In genomic region chr12:72408954-72409353, GRCm38 (mm10) we compare ENCODE assay signal across 8 mouse cellular contexts. TPM values are rescaled to one million over a fixed set of nuclear protein-coding genes. Genes with fewer than 3 reads are reported as not detected.
DNase-seq lines count a peak whose midpoint lies in the region; ATAC-seq lines count a peak whose summit lies in the region.

Gene Rtn1, minus strand, starts transcription at chr12:72409054.

- H3K4me1 ChIP-seq in heart, embryonic 12.5 days (replicated peaks): peaks cover 15% of the 10 kb centered on the region
- H3K4me1 ChIP-seq in forebrain, embryonic 16.5 days (replicated peaks; ENCODE audit: control insufficient read depth, insufficient read depth, low read length): peaks cover 20% of the 10 kb centered on the region
- 0 out of 2 replicates have a peak, but pooled peaks cover 7% of the 10 kb centered on the region for H3K4me1 ChIP-seq in limb, embryonic 11.5 days (ENCODE audit: control insufficient read depth, insufficient read depth, low read length)
- H3K4me1 ChIP-seq in stomach, embryonic 16.5 days (ENCODE audit: control insufficient read depth, insufficient read depth, low read length): peaks cover 10% of the 10 kb centered on the region

- H3K27me3 ChIP-seq in heart, embryonic 12.5 days (replicated peaks): peaks cover 22% of the 10 kb centered on the region
- no peaks in the 10 kb centered on the region for H3K27me3 ChIP-seq in forebrain, embryonic 16.5 days (replicated peaks; ENCODE audit: control insufficient read depth, insufficient read depth, low read length)
- peaks cover 26% of the 10 kb centered on the region for H3K27me3 ChIP-seq in limb, embryonic 11.5 days (ENCODE audit: control insufficient read depth, insufficient read depth, low read length)
- peaks cover 31% of the 10 kb centered on the region for H3K27me3 ChIP-seq in stomach, embryonic 16.5 days (ENCODE audit: control insufficient read depth, insufficient read depth, low read length)

- 27% methylated on average over 6 of the region's 6 CpGs for WGBS in heart, embryonic 12.5 days
- WGBS in forebrain, embryonic 16.5 days: 21% methylated on average over 6 of the region's 6 CpGs
- 29% methylated on average over 6 of the region's 6 CpGs for WGBS in limb, embryonic 11.5 days
- 40% methylated on average over 6 of the region's 6 CpGs for WGBS in stomach, embryonic 16.5 days

- H3K27ac ChIP-seq in heart, embryonic 12.5 days (ENCODE audit: poor library complexity, severe bottlenecking): no peak within 1 kb of the TSS
- H3K27ac ChIP-seq in forebrain, embryonic 16.5 days (ENCODE audit: low read length): peak within 1 kb of the TSS; percentile 70
- H3K27ac ChIP-seq in limb, embryonic 11.5 days (replicated peaks; ENCODE audit: low read depth, low read length): no peak within 1 kb of the TSS
- no peak within 1 kb of the TSS for H3K27ac ChIP-seq in stomach, embryonic 16.5 days (ENCODE audit: low read length)

- no peaks in the 10 kb centered on the region for H3K9me3 ChIP-seq in heart, embryonic 12.5 days (replicated peaks)
- no peaks in the 10 kb centered on the region for H3K9me3 ChIP-seq in forebrain, embryonic 16.5 days (ENCODE audit: control insufficient read depth, low read length)
- no peaks in the 10 kb centered on the region for H3K9me3 ChIP-seq in limb, embryonic 11.5 days (ENCODE audit: control insufficient read depth, low read length)
- no peaks in the 10 kb centered on the region for H3K9me3 ChIP-seq in stomach, embryonic 16.5 days (replicated peaks; ENCODE audit: control insufficient read depth, low read length)

- H3K9ac ChIP-seq in heart, embryonic 12.5 days: peak within 1 kb of the TSS; percentile 69
- peak within 1 kb of the TSS; percentile 92 for H3K9ac ChIP-seq in forebrain, embryonic 16.5 days (replicated peaks; ENCODE audit: low read depth, low read length)
- peak within 1 kb of the TSS; percentile 49 for H3K9ac ChIP-seq in limb, embryonic 11.5 days (ENCODE audit: low read length)
- H3K9ac ChIP-seq in stomach, embryonic 16.5 days (ENCODE audit: low read length): peak within 1 kb of the TSS; percentile 65

- intact Hi-C loops in heart, postnatal 14 days (cut with DNase I): no loop called here

- ATAC-seq in heart, embryonic 12.5 days (ENCODE audit: insufficient number of reproducible peaks, low FRiP score): no peak
- no peak for ATAC-seq in forebrain, embryonic 16.5 days
- no peak for ATAC-seq in limb, embryonic 11.5 days (ENCODE audit: insufficient number of reproducible peaks, low FRiP score, low TSS enrichment, low read depth)
- ATAC-seq in stomach, embryonic 16.5 days (ENCODE audit: insufficient read depth, low FRiP score): no peak

- no peaks in the 10 kb centered on the region for H3K36me3 ChIP-seq in heart, embryonic 12.5 days
- H3K36me3 ChIP-seq in forebrain, embryonic 16.5 days (ENCODE audit: control insufficient read depth, insufficient read depth): no peaks in the 10 kb centered on the region
- no peaks in the 10 kb centered on the region for H3K36me3 ChIP-seq in limb, embryonic 11.5 days (ENCODE audit: control insufficient read depth, insufficient read depth, low read length)
- H3K36me3 ChIP-seq in stomach, embryonic 16.5 days (ENCODE audit: control insufficient read depth, insufficient read depth, low read length): no peaks in the 10 kb centered on the region

- DNase-seq in heart, postnatal 14 days: no peak
- DNase-seq in adrenal gland, adult 2 months: no peak
- DNase-seq in limb, embryonic 11.5 days (ENCODE audit: low spot score): no peak
- DNase-seq in urinary bladder, postnatal 10 days (ENCODE audit: low spot score): no peak
- no peak for DNase-seq in urinary bladder, postnatal 25 days (ENCODE audit: low spot score)

- peak within 1 kb of the TSS; percentile 69 for H3K4me3 ChIP-seq in heart, embryonic 12.5 days
- peak within 1 kb of the TSS; percentile 87 for H3K4me3 ChIP-seq in forebrain, embryonic 16.5 days (replicated peaks; ENCODE audit: low read length)
- peak within 1 kb of the TSS; percentile 65 for H3K4me3 ChIP-seq in limb, embryonic 11.5 days (ENCODE audit: low read depth, low read length)
- H3K4me3 ChIP-seq in stomach, embryonic 16.5 days (replicated peaks; ENCODE audit: low read length): peak within 1 kb of the TSS; percentile 63

- peak within 1 kb of the TSS; percentile 99 for H3K4me2 ChIP-seq in heart, embryonic 12.5 days
- H3K4me2 ChIP-seq in forebrain, embryonic 16.5 days (ENCODE audit: low read length): peak within 1 kb of the TSS; percentile 79
- peak within 1 kb of the TSS; percentile 98 for H3K4me2 ChIP-seq in limb, embryonic 11.5 days (ENCODE audit: low read depth, severe bottlenecking)
- peak within 1 kb of the TSS; percentile 97 for H3K4me2 ChIP-seq in stomach, embryonic 16.5 days (ENCODE audit: low read depth, low read length)

RNA-seq across cellular contexts. Expression of gene Rtn1, which starts in this region (rescaled TPM):
- 18.4 and 20.1 TPM in 2 replicates for polyA plus RNA-seq in heart, embryonic 12.5 days (2016; fragmentation: Nextera tagmentation; extraction: Ambion mirVana)
- 1 to 10 TPM; 5.3 to 8.9 TPM for total RNA-seq in heart, postnatal 14 days (2021)
- total RNA-seq in adrenal gland, adult 2 months (2021): 10 to 100 TPM; 15.0 to 27.1 TPM
- polyA plus RNA-seq in adrenal gland, adult 2 months (2012; rRNA removed): 12.0 and 18.3 TPM in 2 replicates
- 2,125 and 2,513 TPM in 2 replicates for polyA plus RNA-seq in forebrain, embryonic 16.5 days (2015; fragmentation: Nextera tagmentation; extraction: Ambion mirVana)
- polyA plus RNA-seq in limb, embryonic 11.5 days (2014; fragmentation: Nextera tagmentation; extraction: Ambion mirVana): 8.4 and 9.3 TPM in 2 replicates
- 59.8 and 63.8 TPM in 2 replicates for polyA plus RNA-seq in stomach, embryonic 16.5 days (2015; fragmentation: Nextera tagmentation; extraction: Ambion mirVana)

Comparison
In these comparisons a context has a peak if more than half of its experiments do, and no peak if none do; other contexts are left out.
1. RNA of gene Rtn1 (polyA plus RNA-seq): 2,125 to 2,513 TPM in forebrain, embryonic 16.5 days; 59.8 to 63.8 TPM in stomach, embryonic 16.5 days, 18.4 to 20.1 TPM in heart, embryonic 12.5 days, 12.0 to 18.3 TPM in adrenal gland, adult 2 months and 8.4 to 9.3 TPM in limb, embryonic 11.5 days; every median in the first group is over 10 times any median in the second.
2. Peak in every context shown above with its lines, with median percentiles within 50 percentile points of each other: H3K4me2 ChIP-seq, H3K4me3 ChIP-seq and H3K9ac ChIP-seq.